Mouse (Mus musculus) kidney, adult 2 months (tissue): ENCODE measurements around the gene Calhm2. TPM values are rescaled to one million over a fixed set of nuclear protein-coding genes. Genes with fewer than 3 reads are reported as not detected.
"Not testable (repeated sequence)": the region's sequence is repeated elsewhere in the genome, so short reads cannot be mapped to it uniquely, and the experiment has no call there.

Experiments
- DNase-seq: peaks from one replicate; pipeline ENCODE4 v3.0.0; 2021
- H3K27ac ChIP-seq: fragments of 200-500 bp; 2 replicates; pipeline ENCODE4 v1.5.1; 2012; ENCODE audit warnings: low read depth, low read length, control low read depth, inconsistent platforms; ENCODE audit not compliant: insufficient read depth
- H3K27me3 ChIP-seq: fragments of 200-500 bp; replicated peaks from 2 replicates; pipeline ENCODE4 v1.6.1; 2012; ENCODE audit warnings: mild to moderate bottlenecking, moderate library complexity, low read length, inconsistent platforms; ENCODE audit not compliant: control insufficient read depth, insufficient read depth
- H3K36me3 ChIP-seq: fragments of 200-500 bp; 2 replicates; pipeline ENCODE4 v1.6.1; 2012; ENCODE audit warnings: mild to moderate bottlenecking, moderate library complexity, low read length, inconsistent platforms; ENCODE audit not compliant: control insufficient read depth, insufficient read depth
- H3K4me1 ChIP-seq: fragments of 200-500 bp; 2 replicates; pipeline ENCODE4 v1.6.1; 2011; ENCODE audit warnings: low read length; ENCODE audit not compliant: control insufficient read depth, insufficient read depth
- H3K4me3 ChIP-seq: fragments of 200-500 bp; 2 replicates; pipeline ENCODE4 v1.5.1; 2011; ENCODE audit warnings: mild to moderate bottlenecking, low read depth, low read length, control low read depth; ENCODE audit not compliant: insufficient read depth
- CTCF ChIP-seq: fragments of 200-500 bp; conservative IDR thresholded peaks from 2 replicates; pipeline ENCODE4 v1.5.1; 2011; ENCODE audit warnings: low read depth, mild to moderate bottlenecking, control low read depth, low read length, moderate library complexity, mixed read lengths; ENCODE audit not compliant: insufficient read depth, insufficient read length
- POLR2A ChIP-seq: fragments of 200-500 bp; IDR thresholded peaks from one replicate; pipeline ENCODE4 v1.6.1; 2011; ENCODE audit warnings: low read depth, low read length, control low read depth
- WGBS: fragments of 180-500 bp; shearing (Covaris S2); methylation state at CpG from one replicate; pipeline ENCODE4 v1.1.7; 2018; 5-methylcytosine and 5-hydroxymethylcytosine counted together
- polyA plus RNA-seq: library from polyadenylated mRNA; depleted of rRNA; stranded (reverse); fragments of >200 nt; gene quantifications from 2 replicates; pipeline ENCODE4 v1.2.3, GENCODE M21; 2012

Gene Calhm2
- polyA plus RNA-seq, 1 experiment: 5.7 TPM

DNA sequence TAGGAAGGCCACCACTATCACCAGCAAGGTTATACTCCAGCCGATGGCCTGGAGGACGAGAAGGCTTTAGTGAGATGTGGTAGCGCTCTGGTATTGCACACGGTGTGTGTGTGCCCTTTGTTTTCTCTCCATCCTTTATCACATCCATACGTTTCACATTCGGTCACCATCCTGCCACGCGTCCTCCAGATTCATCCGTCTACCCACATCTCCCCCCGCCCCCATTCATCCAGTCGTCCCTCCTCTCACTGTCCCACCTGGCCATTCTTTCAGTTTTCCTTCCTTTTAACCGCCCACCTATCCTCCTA lies 13.9 kb upstream of the Calhm2 start:
- no peaks in the 10 kb centered on the region for H3K4me1 ChIP-seq
- WGBS: 74% methylated on average over 12 of the region's 12 CpGs
- H3K36me3 ChIP-seq: no peaks in the 10 kb centered on the region
- no peak overlapping the region for H3K27ac ChIP-seq
- TF ChIP-seq CTCF: no peak
- no peak for TF ChIP-seq POLR2A
- no peak for DNase-seq
- no peak overlapping the region for H3K4me3 ChIP-seq
- no peaks in the 10 kb centered on the region for H3K27me3 ChIP-seq

DNA sequence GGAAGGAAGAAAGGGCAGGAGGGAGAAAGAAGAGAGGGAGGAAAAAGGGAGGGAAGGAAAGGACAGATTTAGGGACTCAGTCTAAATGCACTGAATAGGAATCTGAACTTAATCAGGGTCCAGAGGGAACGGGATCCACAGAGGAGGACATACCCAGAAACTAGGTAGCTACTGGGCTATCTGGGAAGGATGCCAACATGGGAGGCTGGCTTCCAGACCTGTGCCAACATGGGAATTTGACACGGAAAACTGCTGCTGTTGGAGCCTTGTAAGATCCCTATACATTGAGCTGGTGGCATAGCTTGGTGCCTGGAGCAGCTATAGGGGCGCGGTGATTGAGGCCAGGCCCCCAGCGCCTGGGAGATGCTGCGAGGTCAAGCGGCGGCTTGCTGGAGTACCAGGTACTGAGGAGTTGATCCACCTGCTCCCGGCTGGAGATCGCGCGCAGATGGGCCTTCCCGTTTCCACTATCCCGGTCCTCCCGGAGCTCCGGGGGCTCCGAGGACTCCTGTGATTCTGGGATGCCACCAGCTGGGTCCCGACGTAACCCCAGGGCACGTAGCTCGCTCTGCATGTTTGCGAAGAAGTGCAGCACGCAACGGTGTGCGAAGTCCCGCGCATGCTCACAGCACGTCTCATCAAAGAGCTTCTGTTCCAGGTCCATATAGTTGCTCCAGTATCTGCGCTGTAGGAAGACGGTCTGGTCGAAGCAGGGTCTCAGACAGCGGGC lies 13.4 kb upstream of the Calhm2 start:
- TF ChIP-seq POLR2A (no peak), CTCF (no peak)
- H3K36me3 ChIP-seq: no peaks in the 10 kb centered on the region
- 35% methylated on average over 32 of the region's 32 CpGs for WGBS
- no peaks in the 10 kb centered on the region for H3K27me3 ChIP-seq
- H3K27ac ChIP-seq: no peak overlapping the region
- no peak overlapping the region for H3K4me3 ChIP-seq
- peak; percentile 24 for DNase-seq
- H3K4me1 ChIP-seq: no peaks in the 10 kb centered on the region

DNA sequence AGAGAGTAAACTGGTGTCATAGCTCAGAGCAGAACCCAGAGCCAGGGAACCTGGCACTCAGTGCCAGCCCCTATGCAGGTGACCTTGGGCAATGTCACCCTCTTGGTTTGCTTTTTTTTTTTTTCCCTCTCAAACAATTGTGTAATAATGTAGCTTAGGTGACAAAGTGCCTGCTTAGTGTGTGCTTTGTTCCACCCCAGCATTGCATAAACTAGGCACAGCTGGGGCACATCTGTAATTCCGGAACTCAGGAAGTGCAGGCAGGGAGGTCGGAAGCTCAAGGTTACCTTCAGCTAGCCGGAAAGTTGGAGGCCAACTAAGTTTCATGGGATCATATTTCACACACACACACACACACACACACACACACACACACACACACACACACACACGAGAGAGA lies 11.8 kb upstream of the Calhm2 start:
- H3K4me3 ChIP-seq: no peak overlapping the region
- H3K27me3 ChIP-seq: no peaks in the 10 kb centered on the region
- peak overlapping the region; percentile 19; the same call in 1 of the 2 replicates for H3K27ac ChIP-seq
- no peaks in the 10 kb centered on the region for H3K4me1 ChIP-seq
- DNase-seq: peak; percentile 14
- TF ChIP-seq POLR2A (no peak), CTCF (no peak)
- WGBS: 33% methylated on average over 4 of the region's 4 CpGs
- H3K36me3 ChIP-seq: no peaks in the 10 kb centered on the region

DNA sequence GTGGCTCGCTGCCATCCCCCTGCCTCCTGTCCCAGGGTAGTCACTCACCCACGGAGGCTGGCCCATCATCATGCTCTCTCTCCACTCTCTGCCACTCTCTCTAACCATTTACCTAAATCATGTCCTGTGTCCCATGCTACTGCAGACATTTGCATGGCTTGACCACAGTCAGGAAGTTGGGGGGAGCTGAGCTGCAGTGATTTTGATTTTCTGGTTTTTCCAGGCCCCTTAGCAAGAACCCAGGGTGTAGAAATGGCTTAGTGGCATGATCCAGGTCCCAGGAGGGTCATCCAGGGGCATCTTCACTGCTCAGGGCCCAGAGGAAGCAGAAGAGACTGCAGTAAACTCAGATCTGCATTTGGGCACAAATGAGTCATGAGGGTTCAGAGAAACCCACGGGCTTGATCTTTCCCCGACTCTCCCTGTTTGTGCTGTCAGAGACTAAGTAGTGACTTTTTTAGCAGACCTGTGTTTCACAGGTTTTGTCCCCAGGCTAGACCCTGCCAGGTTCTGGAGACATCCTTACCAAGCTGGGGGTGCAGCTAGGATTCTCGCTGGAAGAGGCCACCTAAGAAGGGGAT lies 10.3 kb upstream of the Calhm2 start:
- 74% methylated on average over 5 of the region's 5 CpGs for WGBS
- H3K27ac ChIP-seq: no peak overlapping the region
- H3K4me1 ChIP-seq: no peaks in the 10 kb centered on the region
- TF ChIP-seq CTCF (no peak), POLR2A (no peak)
- DNase-seq: no peak
- H3K4me3 ChIP-seq: no peak overlapping the region
- no peaks in the 10 kb centered on the region for H3K27me3 ChIP-seq
- H3K36me3 ChIP-seq: no peaks in the 10 kb centered on the region

DNA sequence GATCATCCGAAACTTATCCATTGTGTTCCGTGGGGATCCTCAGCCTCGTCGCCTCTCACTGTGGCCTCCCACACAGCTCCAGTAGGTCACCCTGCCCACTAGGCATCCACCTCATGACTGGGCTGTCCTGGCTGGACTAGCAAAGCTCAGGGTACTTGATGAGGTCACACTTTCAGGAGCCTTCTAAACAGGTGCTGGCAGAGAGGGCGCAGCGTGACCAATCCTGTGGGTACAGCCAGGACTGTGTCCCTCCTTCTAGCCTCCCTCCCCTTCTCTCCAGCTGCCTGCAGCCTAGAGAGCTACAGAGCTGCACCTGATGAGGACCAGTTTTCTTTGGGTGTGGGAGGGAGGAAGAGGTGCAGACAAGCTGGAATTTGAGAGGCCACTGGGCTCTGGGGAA lies 6.1 kb upstream of the Calhm2 start, which contains the start of gene Calhm1:
Gene Calhm1 (minus strand): TSS at position 101 of the 400 bp plus-strand sequence.
- TF ChIP-seq CTCF (no peak), POLR2A (no peak)
- no peaks in the 10 kb centered on the region for H3K4me1 ChIP-seq
- H3K4me3 ChIP-seq: no peak within 1 kb of the TSS
- no peak within 1 kb of the TSS for H3K27ac ChIP-seq
- 90% methylated on average over 6 of the region's 6 CpGs for WGBS
- no peaks in the 10 kb centered on the region for H3K36me3 ChIP-seq
- DNase-seq: no peak
- no peaks in the 10 kb centered on the region for H3K27me3 ChIP-seq

DNA sequence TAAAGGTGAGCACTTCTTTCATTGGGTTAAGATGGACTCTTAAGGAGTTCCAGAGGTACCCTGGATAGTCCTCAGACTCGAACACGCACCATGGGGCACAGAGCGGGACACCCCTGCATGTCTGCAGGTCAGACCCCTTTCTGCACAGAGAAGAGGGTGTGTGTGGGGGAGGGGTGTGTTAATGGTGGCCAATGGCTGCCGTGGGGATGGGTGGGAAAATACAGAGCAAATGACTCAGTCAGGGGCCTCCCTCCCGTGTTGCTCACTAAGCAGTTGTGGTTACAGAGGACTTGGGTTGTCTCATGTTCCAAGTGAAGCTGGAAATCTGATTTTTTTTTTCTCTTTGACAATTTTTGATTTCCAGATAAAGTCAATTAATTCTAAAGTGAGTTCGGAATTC lies 4.3 kb upstream of the Calhm2 start:
- Histone ChIP-seq H3K4me1 (no peaks in the 10 kb centered on the region), H3K4me3 (no peak overlapping the region), H3K27ac (no peak overlapping the region), H3K36me3 (no peaks in the 10 kb centered on the region), H3K27me3 (no peaks in the 10 kb centered on the region)
- WGBS: 78% methylated on average over 6 of the region's 6 CpGs
- DNase-seq: no peak
- TF ChIP-seq CTCF (no peak), POLR2A (no peak)

DNA sequence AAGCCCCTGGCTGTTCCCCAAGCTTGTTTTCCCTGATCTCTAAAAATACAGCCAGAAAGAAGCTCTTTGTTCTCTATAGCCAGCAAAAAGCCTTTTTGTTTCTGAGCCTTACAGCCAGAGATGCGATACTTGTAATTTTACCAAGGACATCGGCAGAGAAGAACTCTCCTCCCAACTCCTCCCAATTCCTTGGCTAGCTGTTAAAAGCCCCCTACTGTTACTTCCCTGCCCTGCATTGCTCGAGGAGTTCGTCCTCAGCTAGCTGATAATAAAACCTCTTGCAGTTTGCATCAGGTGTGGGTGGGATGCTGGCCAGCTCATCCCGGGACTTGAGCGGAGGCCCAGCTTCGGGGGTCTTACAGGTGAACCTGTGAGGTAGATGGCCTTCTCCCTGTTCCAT lies 1.5 kb upstream of the Calhm2 start:
- H3K4me1 ChIP-seq, DNase-seq, H3K27ac ChIP-seq, H3K36me3 ChIP-seq, H3K4me3 ChIP-seq, H3K27me3 ChIP-seq: not testable (repeated sequence)
- 55% methylated on average over 7 of the region's 7 CpGs for WGBS
